Mouse (Mus musculus) forebrain, embryonic 16.5 days (tissue): ENCODE measurements around the gene Glce. TPM values are rescaled to one million over a fixed set of nuclear protein-coding genes. Genes with fewer than 3 reads are reported as not detected.

ENCODE experiments used
- ATAC-seq: fragments of 200-750 bp; cut with Nextera tagmentation; 2 replicates; pipeline ENCODE4 v1.8.0; 2017; ENCODE audit warnings: mild to moderate bottlenecking, moderate library complexity
- H3K27ac ChIP-seq: fragments of 300-500 bp; sonication (generic); 2 replicates; pipeline ENCODE4 v1.5.1; 2014; ENCODE audit warnings: low read length, control low read depth
- H3K27me3 ChIP-seq: fragments of 300-500 bp; sonication (generic); replicated peaks from 2 replicates; pipeline ENCODE4 v1.6.1; 2014; ENCODE audit warnings: low read length; ENCODE audit not compliant: control insufficient read depth, insufficient read depth
- H3K36me3 ChIP-seq: fragments of 300-500 bp; sonication (generic); 2 replicates; pipeline ENCODE4 v1.6.1; 2014; ENCODE audit not compliant: control insufficient read depth, insufficient read depth
- H3K4me1 ChIP-seq: fragments of 300-500 bp; sonication (generic); replicated peaks from 2 replicates; pipeline ENCODE4 v1.6.1; 2014; ENCODE audit warnings: low read length; ENCODE audit not compliant: control insufficient read depth, insufficient read depth
- H3K4me2 ChIP-seq: fragments of 300-500 bp; sonication (generic); 2 replicates; pipeline ENCODE4 v1.6.1; 2014; ENCODE audit warnings: mild to moderate bottlenecking, low read length, control low read depth
- H3K4me3 ChIP-seq: fragments of 300-500 bp; sonication (generic); replicated peaks from 2 replicates; pipeline ENCODE4 v1.5.1; 2014; ENCODE audit warnings: mild to moderate bottlenecking, low read length, control low read depth
- H3K9ac ChIP-seq: fragments of 300-500 bp; sonication (generic); replicated peaks from 2 replicates; pipeline ENCODE4 v1.6.1; 2014; ENCODE audit warnings: low read depth, low read length, control low read depth
- H3K9me3 ChIP-seq: fragments of 300-500 bp; sonication (generic); 2 replicates; pipeline ENCODE4 v1.6.1; 2016; ENCODE audit warnings: low read length; ENCODE audit not compliant: control insufficient read depth
- WGBS: fragments of 180-500 bp; shearing (Covaris S2); extraction: QIAGEN DNeasy Blood & Tissue Kit; methylation state at CpG from one replicate; pipeline ENCODE4 v1.1.7; 2014; 5-methylcytosine and 5-hydroxymethylcytosine counted together
- polyA plus RNA-seq: library from polyadenylated mRNA; unstranded; fragments of >200 nt; fragmentation: Nextera tagmentation; extraction: Ambion mirVana; gene quantifications from 2 replicates; pipeline ENCODE4 v1.2.1, GENCODE M21; 2015

Gene Glce
- polyA plus RNA-seq, 1 experiment from 2014 or later, result 22.7 TPM

GRCm38 (mm10) chr9:62155400-62155799 lies 32.9 kb upstream of the Glce start:
- Histone ChIP-seq H3K27ac (no peak overlapping the region), H3K4me1 (no peaks in the 10 kb centered on the region), H3K4me3 (no peak overlapping the region), H3K4me2 (no peak overlapping the region), H3K36me3 (no peaks in the 10 kb centered on the region), H3K9ac (no peak overlapping the region), H3K9me3 (no peaks in the 10 kb centered on the region), H3K27me3 (no peaks in the 10 kb centered on the region)
- ATAC-seq, result no peak
- WGBS, result 87% methylated on average over 6 of the region's 6 CpGs

- no peaks in the 10 kb centered on the region for H3K4me1 ChIP-seq
- H3K4me3 ChIP-seq, result no peak overlapping the region
- no peak for ATAC-seq
- no peaks in the 10 kb centered on the region for H3K27me3 ChIP-seq
- H3K36me3 ChIP-seq, result no peaks in the 10 kb centered on the region
- no peak overlapping the region for H3K27ac ChIP-seq
- no peak overlapping the region for H3K9ac ChIP-seq
- WGBS, result 82% methylated on average over 7 of the region's 7 CpGs
- H3K9me3 ChIP-seq, result no peaks in the 10 kb centered on the region
- no peak overlapping the region for H3K4me2 ChIP-seq
These were observed 32.5 kb upstream of the Glce start for GRCm38 (mm10) chr9:62154956-62155355.

DNA sequence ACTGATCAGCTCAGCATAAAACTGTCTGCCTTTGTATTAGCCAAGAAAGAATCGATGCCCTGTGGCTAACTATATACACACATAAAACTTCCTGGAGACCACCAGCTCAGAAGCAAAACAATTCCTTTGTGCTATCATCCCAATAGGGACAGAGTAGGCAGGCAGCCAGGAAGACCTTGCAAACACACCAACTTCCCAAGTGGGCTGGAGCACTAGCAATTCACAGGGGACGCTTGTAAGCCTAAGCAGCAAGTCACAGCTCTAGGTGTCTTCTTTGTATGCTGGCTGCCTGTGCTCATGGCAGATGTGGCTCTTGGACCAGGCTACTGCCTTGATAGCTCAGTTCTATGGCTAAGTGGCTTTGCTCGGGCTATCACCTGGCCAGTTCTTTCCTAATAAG lies 32.1 kb upstream of the Glce start:
- no peak overlapping the region for H3K9ac ChIP-seq
- ATAC-seq, result no peak
- no peak overlapping the region for H3K4me3 ChIP-seq
- H3K4me2 ChIP-seq, result no peak overlapping the region
- H3K27ac ChIP-seq, result no peak overlapping the region
- no peaks in the 10 kb centered on the region for H3K36me3 ChIP-seq
- H3K9me3 ChIP-seq, result no peaks in the 10 kb centered on the region
- H3K4me1 ChIP-seq, result no peaks in the 10 kb centered on the region
- no peaks in the 10 kb centered on the region for H3K27me3 ChIP-seq
- WGBS, result 54% methylated on average over 3 of the region's 3 CpGs

- ATAC-seq, result no peak
- no peak overlapping the region for H3K27ac ChIP-seq
- 63% methylated on average over 7 of the region's 7 CpGs for WGBS
- no peaks in the 10 kb centered on the region for H3K9me3 ChIP-seq
- no peaks in the 10 kb centered on the region for H3K4me1 ChIP-seq
- no peak overlapping the region for H3K9ac ChIP-seq
- no peaks in the 10 kb centered on the region for H3K36me3 ChIP-seq
- H3K4me3 ChIP-seq, result no peak overlapping the region
- no peak overlapping the region for H3K4me2 ChIP-seq
- no peaks in the 10 kb centered on the region for H3K27me3 ChIP-seq
These were observed 30.8 kb upstream of the Glce start for GRCm38 (mm10) chr9:62153263-62153662.

- no peaks in the 10 kb centered on the region for H3K4me1 ChIP-seq
- no peaks in the 10 kb centered on the region for H3K36me3 ChIP-seq
- ATAC-seq, result no peak
- no peaks in the 10 kb centered on the region for H3K9me3 ChIP-seq
- H3K9ac ChIP-seq, result no peak overlapping the region
- H3K4me3 ChIP-seq, result no peak overlapping the region
- no peak overlapping the region for H3K27ac ChIP-seq
- 86% methylated on average over 2 of the region's 2 CpGs for WGBS
- no peak overlapping the region for H3K4me2 ChIP-seq
- H3K27me3 ChIP-seq, result no peaks in the 10 kb centered on the region
These were observed 30.1 kb upstream of the Glce start for GRCm38 (mm10) chr9:62152506-62152905.

- Histone ChIP-seq H3K27ac (no peak overlapping the region), H3K9me3 (no peaks in the 10 kb centered on the region), H3K4me3 (no peak overlapping the region), H3K36me3 (no peaks in the 10 kb centered on the region), H3K4me1 (no peaks in the 10 kb centered on the region), H3K27me3 (no peaks in the 10 kb centered on the region), H3K9ac (no peak overlapping the region), H3K4me2 (no peak overlapping the region)
- no peak for ATAC-seq
- 89% methylated on average over 2 of the region's 2 CpGs for WGBS
These were observed 22.7 kb upstream of the Glce start for GRCm38 (mm10) chr9:62145198-62145597.

DNA sequence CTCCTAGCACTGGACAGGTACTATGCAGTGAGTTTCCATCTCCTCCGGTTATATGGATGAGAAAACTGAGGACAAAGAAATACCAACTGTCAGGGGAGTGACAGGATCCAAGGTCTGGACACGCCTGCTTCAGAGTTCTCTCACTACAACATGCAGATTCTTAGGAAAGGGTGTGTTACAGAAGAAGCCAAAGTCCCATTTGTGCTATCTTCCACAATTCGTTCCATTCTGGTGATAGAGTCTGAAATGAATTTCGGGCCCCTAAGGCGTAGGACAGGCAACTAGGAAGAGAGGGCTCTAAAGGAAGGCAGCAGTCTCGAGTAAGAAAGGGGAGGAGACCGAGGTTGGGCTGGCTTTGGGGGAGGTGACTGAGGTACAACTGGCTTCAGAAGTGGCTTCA lies 21.0 kb upstream of the Glce start:
- 74% methylated on average over 7 of the region's 7 CpGs for WGBS
- no peak overlapping the region for H3K4me3 ChIP-seq
- no peak for ATAC-seq
- no peak overlapping the region for H3K27ac ChIP-seq
- no peaks in the 10 kb centered on the region for H3K36me3 ChIP-seq
- no peaks in the 10 kb centered on the region for H3K27me3 ChIP-seq
- no peaks in the 10 kb centered on the region for H3K9me3 ChIP-seq
- H3K4me2 ChIP-seq, result no peak overlapping the region
- H3K9ac ChIP-seq, result no peak overlapping the region
- no peaks in the 10 kb centered on the region for H3K4me1 ChIP-seq

DNA sequence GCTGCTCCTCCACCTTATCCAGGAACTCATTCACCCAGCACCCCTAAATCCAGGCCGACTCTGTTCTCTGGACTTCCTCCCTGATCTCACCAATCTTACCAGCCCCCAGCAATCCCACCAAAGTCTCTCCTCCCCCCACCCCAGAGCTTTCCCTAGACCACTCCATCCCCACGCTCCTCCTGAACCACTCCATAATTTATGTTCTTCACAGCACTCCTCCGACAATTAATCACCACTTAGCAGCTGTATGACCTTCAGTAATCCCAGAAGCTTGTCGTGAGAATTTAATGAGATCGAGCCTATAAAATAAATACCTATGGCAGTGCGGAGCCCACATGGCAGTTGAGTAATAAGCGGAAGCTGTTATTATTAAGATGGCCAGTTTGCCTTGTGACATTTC lies 16.6 kb upstream of the Glce start:
- Histone ChIP-seq H3K9me3 (no peaks in the 10 kb centered on the region), H3K9ac (no peak overlapping the region), H3K4me1 (peaks cover 7% of the 10 kb centered on the region), H3K4me3 (no peak overlapping the region), H3K27ac (no peak overlapping the region), H3K27me3 (no peaks in the 10 kb centered on the region), H3K4me2 (no peak overlapping the region), H3K36me3 (no peaks in the 10 kb centered on the region)
- 63% methylated on average over 7 of the region's 7 CpGs for WGBS
- no peak for ATAC-seq

GRCm38 (mm10) chr9:62137259-62137658 lies 14.8 kb upstream of the Glce start:
- Histone ChIP-seq H3K9me3 (no peaks in the 10 kb centered on the region), H3K9ac (no peak overlapping the region), H3K4me2 (no peak overlapping the region), H3K4me1 (peaks cover 7% of the 10 kb centered on the region), H3K27ac (no peak overlapping the region; the same call in 1 of the 2 replicates), H3K27me3 (no peaks in the 10 kb centered on the region), H3K4me3 (no peak overlapping the region), H3K36me3 (no peaks in the 10 kb centered on the region)
- peak; percentile 36; the same call in 1 of the 2 replicates for ATAC-seq
- WGBS, result 19% methylated on average over 8 of the region's 8 CpGs

GRCm38 (mm10) chr9:62132005-62132782 lies 9.7 kb upstream of the Glce start:
- Histone ChIP-seq H3K4me3 (no peak overlapping the region), H3K27ac (no peak overlapping the region), H3K9ac (no peak overlapping the region), H3K4me2 (no peak overlapping the region), H3K4me1 (peaks cover 1% of the 10 kb centered on the region; the same call in 1 of the 2 replicates), H3K36me3 (no peaks in the 10 kb centered on the region), H3K9me3 (no peaks in the 10 kb centered on the region), H3K27me3 (no peaks in the 10 kb centered on the region)
- WGBS, result 71% methylated on average over 4 of the region's 4 CpGs
- no peak for ATAC-seq
